Mouse (Mus musculus) liver, postnatal 0 days (tissue): Measurements from ENCODE around the gene Lamtor2.

Experiments
- CTCF ChIP-seq: sonication (generic); IDR thresholded peaks from 2 replicates; pipeline ENCODE4 v1.5.1; 2016; ENCODE audit warnings: antibody characterized with exemption, low read depth
- EP300 ChIP-seq: IDR thresholded peaks from 2 replicates; pipeline ENCODE4 v1.6.1; 2016; ENCODE audit warnings: antibody characterized with exemption, low read depth, mild to moderate bottlenecking

GRCm38 (mm10) chr3:88512896-88513545 lies 39.9 kb downstream of the Lamtor2 start:
- TF ChIP-seq CTCF, result no peak
- TF ChIP-seq EP300, result no peak
